Mouse (Mus musculus) intestine, embryonic 15.5 days (tissue): ENCODE measurements at regions not wholly inside any gene's neighbourhood (a gene's known extent, or its start where the extent isn't known, plus 50 kb on each side); places are given as distances from the start of the nearest gene placed in this dataset.
A peak's percentile ranks its signal among the peaks of the same experiment; 100 is the strongest.

Experiments
- ATAC-seq: fragments of 200-750 bp; cut with Nextera tagmentation; 2 replicates; pipeline ENCODE4 v1.8.0; 2017; ENCODE audit warnings: moderate TSS enrichment, moderate library complexity
- H3K27ac ChIP-seq: fragments of 300-500 bp; sonication (generic); 2 replicates; pipeline ENCODE4 v1.5.1; 2015; ENCODE audit warnings: mild to moderate bottlenecking, inconsistent platforms
- H3K27me3 ChIP-seq: fragments of 300-500 bp; sonication (generic); replicated peaks from 2 replicates; pipeline ENCODE4 v1.6.1; 2015; ENCODE audit warnings: inconsistent platforms
- H3K36me3 ChIP-seq: fragments of 300-500 bp; sonication (generic); 2 replicates; pipeline ENCODE4 v1.6.1; 2015; ENCODE audit warnings: inconsistent platforms
- H3K4me1 ChIP-seq: fragments of 300-500 bp; sonication (generic); replicated peaks from 2 replicates; pipeline ENCODE4 v1.6.1; 2015; ENCODE audit warnings: inconsistent platforms
- H3K4me2 ChIP-seq: fragments of 300-500 bp; sonication (generic); replicated peaks from 2 replicates; pipeline ENCODE4 v1.6.1; 2015; ENCODE audit warnings: mild to moderate bottlenecking, inconsistent platforms
- H3K4me3 ChIP-seq: fragments of 300-500 bp; sonication (generic); replicated peaks from 2 replicates; pipeline ENCODE4 v1.5.1; 2015; ENCODE audit warnings: inconsistent platforms
- H3K9ac ChIP-seq: fragments of 300-500 bp; sonication (generic); 2 replicates; pipeline ENCODE4 v1.6.1; 2015; ENCODE audit warnings: inconsistent platforms
- H3K9me3 ChIP-seq: fragments of 300-500 bp; sonication (generic); 2 replicates; pipeline ENCODE4 v1.6.1; 2016; ENCODE audit warnings: inconsistent platforms
- WGBS: fragments of 180-500 bp; shearing (Covaris S2); methylation state at CpG from one replicate; pipeline ENCODE4 v1.1.7; 2015; 5-methylcytosine and 5-hydroxymethylcytosine counted together

- Histone ChIP-seq H3K27ac (no peak overlapping the region), H3K4me1 (no peaks in the 10 kb centered on the region; the same call in 1 of the 2 replicates), H3K36me3 (no peaks in the 10 kb centered on the region), H3K4me2 (no peak overlapping the region), H3K4me3 (no peak overlapping the region), H3K27me3 (no peaks in the 10 kb centered on the region), H3K9ac (no peak overlapping the region), H3K9me3 (no peaks in the 10 kb centered on the region)
- peak; percentile 51; the same call in 1 of the 2 replicates for ATAC-seq
- 67% methylated on average over 2 of the region's 2 CpGs for WGBS
Observed at GRCm38 (mm10) chr15:62500522-62500921, 1344.5 kb downstream of the Gsdmc2 start.

- no peak for ATAC-seq
- no peaks in the 10 kb centered on the region for H3K27me3 ChIP-seq
- H3K27ac ChIP-seq: no peak overlapping the region
- 19% methylated on average over 4 of the region's 4 CpGs for WGBS
- H3K4me1 ChIP-seq: no peaks in the 10 kb centered on the region; the same call in 1 of the 2 replicates
- H3K9ac ChIP-seq: no peak overlapping the region
- H3K9me3 ChIP-seq: no peaks in the 10 kb centered on the region
- no peak overlapping the region for H3K4me2 ChIP-seq
- H3K36me3 ChIP-seq: no peaks in the 10 kb centered on the region
- H3K4me3 ChIP-seq: no peak overlapping the region
Observed at GRCm38 (mm10) chr15:62496193-62496592, 1348.8 kb downstream of the Gsdmc2 start.

DNA sequence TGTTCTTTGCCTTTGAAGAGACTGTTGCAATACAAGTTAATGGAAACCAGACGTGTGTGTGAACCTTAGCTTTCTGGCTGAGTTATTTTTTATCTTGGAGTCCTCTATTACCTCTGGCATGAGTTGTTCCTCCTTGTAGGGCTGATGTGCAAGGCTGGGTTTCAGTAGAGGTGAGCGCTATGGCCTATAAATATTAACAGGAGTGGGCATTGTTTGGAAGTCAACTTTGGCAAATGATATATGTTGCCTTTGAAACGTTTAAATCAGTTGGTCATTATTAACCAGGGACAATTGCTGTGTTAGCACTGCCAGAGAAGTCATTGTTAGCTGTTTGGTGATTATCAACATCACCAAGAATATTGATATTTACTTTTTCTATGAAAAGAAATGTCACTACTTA lies 1352.6 kb downstream of the Gsdmc2 start:
- Histone ChIP-seq H3K9ac (no peak overlapping the region), H3K9me3 (no peaks in the 10 kb centered on the region), H3K27me3 (no peaks in the 10 kb centered on the region), H3K36me3 (no peaks in the 10 kb centered on the region), H3K4me1 (no peaks in the 10 kb centered on the region; the same call in 1 of the 2 replicates), H3K4me2 (no peak overlapping the region), H3K27ac (no peak overlapping the region), H3K4me3 (no peak overlapping the region)
- 58% methylated on average over 3 of the region's 3 CpGs for WGBS
- ATAC-seq: no peak

DNA sequence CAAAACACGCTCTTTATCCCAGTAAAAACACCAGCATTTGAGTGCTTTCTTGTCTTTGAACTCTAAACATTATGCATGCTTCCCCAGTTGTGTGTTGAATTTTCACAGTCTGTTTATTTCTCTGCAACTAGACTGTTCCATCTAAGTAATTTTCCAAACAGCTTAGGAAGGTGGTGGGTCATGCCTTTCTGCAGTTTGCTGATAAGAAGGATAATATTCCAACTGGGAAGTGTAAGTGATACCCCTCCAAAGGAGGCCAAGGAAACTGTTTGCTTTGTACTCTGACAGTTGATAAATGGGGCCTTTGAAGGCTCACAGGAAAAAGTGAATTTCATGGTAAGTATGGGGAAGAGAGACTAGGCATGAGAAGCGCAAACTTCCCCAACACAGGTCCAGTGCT lies 1354.4 kb downstream of the Gsdmc2 start:
- no peaks in the 10 kb centered on the region for H3K9me3 ChIP-seq
- no peaks in the 10 kb centered on the region for H3K27me3 ChIP-seq
- H3K27ac ChIP-seq: no peak overlapping the region
- no peak for ATAC-seq
- H3K9ac ChIP-seq: no peak overlapping the region
- WGBS: 69% methylated on average over 2 of the region's 2 CpGs
- H3K4me1 ChIP-seq: no peaks in the 10 kb centered on the region
- H3K36me3 ChIP-seq: no peaks in the 10 kb centered on the region
- no peak overlapping the region for H3K4me3 ChIP-seq
- H3K4me2 ChIP-seq: no peak overlapping the region

- Histone ChIP-seq H3K27me3 (no peaks in the 10 kb centered on the region), H3K4me1 (no peaks in the 10 kb centered on the region)
- WGBS: 84% methylated on average over 6 of the region's 6 CpGs
Observed at GRCm38 (mm10) chr15:62486540-62486939, 1358.4 kb downstream of the Gsdmc2 start.

DNA sequence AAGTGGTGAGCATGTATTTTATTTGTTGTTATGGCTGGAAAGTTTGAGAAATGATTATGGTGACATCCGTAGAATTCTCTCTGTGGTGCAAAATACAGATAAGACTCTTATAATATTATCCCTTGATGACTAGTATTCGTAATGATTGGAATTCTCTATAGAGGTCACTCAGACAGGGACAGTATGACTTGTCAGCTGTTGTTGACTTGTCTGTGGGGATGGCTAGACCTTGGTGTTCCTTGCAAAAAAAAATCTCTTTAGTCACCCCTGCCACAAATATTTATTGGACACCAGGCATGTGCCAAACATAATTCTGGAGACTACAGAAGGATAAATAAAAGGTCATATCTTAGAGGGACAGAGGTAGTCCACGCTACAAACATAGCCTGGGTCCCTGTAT lies 1360.6 kb downstream of the Gsdmc2 start:
- Histone ChIP-seq H3K4me3 (no peak overlapping the region), H3K4me2 (no peak overlapping the region), H3K36me3 (no peaks in the 10 kb centered on the region), H3K27me3 (no peaks in the 10 kb centered on the region), H3K9ac (no peak overlapping the region), H3K4me1 (no peaks in the 10 kb centered on the region), H3K27ac (no peak overlapping the region), H3K9me3 (no peaks in the 10 kb centered on the region)
- no peak for ATAC-seq
- WGBS: 86% methylated on average over 3 of the region's 3 CpGs

More at GRCm38 (mm10) chr15:62486540-62486939, 1358.4 kb downstream of the Gsdmc2 start:
- H3K9ac ChIP-seq: no peak overlapping the region
- H3K9me3 ChIP-seq: no peaks in the 10 kb centered on the region
- H3K4me3 ChIP-seq: no peak overlapping the region
- no peak for ATAC-seq
- H3K27ac ChIP-seq: no peak overlapping the region
- H3K36me3 ChIP-seq: no peaks in the 10 kb centered on the region
- no peak overlapping the region for H3K4me2 ChIP-seq

DNA sequence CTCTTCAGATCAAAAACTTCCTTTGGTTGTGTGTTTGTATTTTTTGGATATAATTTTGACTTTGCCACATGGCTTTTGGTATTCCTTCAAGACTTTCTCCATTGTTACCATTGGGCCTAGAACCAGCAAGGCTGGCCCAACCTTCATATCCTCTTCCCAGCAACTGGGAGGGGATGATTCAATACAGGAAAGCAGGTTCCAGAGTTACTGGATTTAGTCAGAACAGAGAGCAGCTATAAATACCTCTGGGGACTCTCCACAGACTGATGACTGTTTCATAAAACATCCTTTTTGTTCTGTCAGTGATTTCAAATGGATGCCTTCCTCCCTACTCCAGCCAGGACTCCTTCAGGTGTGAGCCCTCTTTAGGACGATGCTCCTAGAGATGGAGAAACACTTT lies 1361.4 kb downstream of the Gsdmc2 start:
- H3K9me3 ChIP-seq: no peaks in the 10 kb centered on the region
- H3K27ac ChIP-seq: no peak overlapping the region
- no peak for ATAC-seq
- WGBS: 69% methylated on average over 1 of the region's 1 CpGs
- H3K27me3 ChIP-seq: no peaks in the 10 kb centered on the region
- H3K4me3 ChIP-seq: no peak overlapping the region
- H3K4me2 ChIP-seq: no peak overlapping the region
- no peaks in the 10 kb centered on the region for H3K4me1 ChIP-seq
- no peak overlapping the region for H3K9ac ChIP-seq
- no peaks in the 10 kb centered on the region for H3K36me3 ChIP-seq

GRCm38 (mm10) chr15:62482357-62482756 lies 1362.6 kb downstream of the Gsdmc2 start:
- Histone ChIP-seq H3K4me3 (no peak overlapping the region), H3K9ac (no peak overlapping the region), H3K27me3 (no peaks in the 10 kb centered on the region), H3K4me2 (no peak overlapping the region), H3K27ac (no peak overlapping the region), H3K4me1 (no peaks in the 10 kb centered on the region), H3K9me3 (no peaks in the 10 kb centered on the region), H3K36me3 (no peaks in the 10 kb centered on the region)
- no peak for ATAC-seq
- WGBS: 89% methylated on average over 7 of the region's 7 CpGs

- 86% methylated on average over 2 of the region's 2 CpGs for WGBS
- Histone ChIP-seq H3K9ac (no peak overlapping the region), H3K27me3 (no peaks in the 10 kb centered on the region), H3K4me1 (no peaks in the 10 kb centered on the region), H3K9me3 (no peaks in the 10 kb centered on the region), H3K4me2 (no peak overlapping the region), H3K36me3 (no peaks in the 10 kb centered on the region), H3K4me3 (no peak overlapping the region), H3K27ac (no peak overlapping the region)
- ATAC-seq: no peak
Observed at GRCm38 (mm10) chr15:62477779-62478178, 1367.2 kb downstream of the Gsdmc2 start.

- no peak overlapping the region for H3K4me3 ChIP-seq
- no peak overlapping the region for H3K4me2 ChIP-seq
- H3K4me1 ChIP-seq: no peaks in the 10 kb centered on the region
- H3K27ac ChIP-seq: no peak overlapping the region
- no peaks in the 10 kb centered on the region for H3K36me3 ChIP-seq
- H3K9ac ChIP-seq: no peak overlapping the region
- H3K27me3 ChIP-seq: no peaks in the 10 kb centered on the region
- H3K9me3 ChIP-seq: no peaks in the 10 kb centered on the region
- no peak for ATAC-seq
- WGBS: 76% methylated on average over 4 of the region's 4 CpGs
Observed at GRCm38 (mm10) chr15:62476452-62476851, 1368.5 kb downstream of the Gsdmc2 start.

- Histone ChIP-seq H3K27ac (no peak overlapping the region), H3K27me3 (no peaks in the 10 kb centered on the region), H3K4me1 (no peaks in the 10 kb centered on the region), H3K9me3 (no peaks in the 10 kb centered on the region), H3K36me3 (no peaks in the 10 kb centered on the region), H3K9ac (no peak overlapping the region), H3K4me2 (no peak overlapping the region), H3K4me3 (no peak overlapping the region)
- 79% methylated on average over 7 of the region's 7 CpGs for WGBS
- ATAC-seq: no peak
Observed at GRCm38 (mm10) chr15:62470683-62471331, 1374.2 kb downstream of the Gsdmc2 start.

DNA sequence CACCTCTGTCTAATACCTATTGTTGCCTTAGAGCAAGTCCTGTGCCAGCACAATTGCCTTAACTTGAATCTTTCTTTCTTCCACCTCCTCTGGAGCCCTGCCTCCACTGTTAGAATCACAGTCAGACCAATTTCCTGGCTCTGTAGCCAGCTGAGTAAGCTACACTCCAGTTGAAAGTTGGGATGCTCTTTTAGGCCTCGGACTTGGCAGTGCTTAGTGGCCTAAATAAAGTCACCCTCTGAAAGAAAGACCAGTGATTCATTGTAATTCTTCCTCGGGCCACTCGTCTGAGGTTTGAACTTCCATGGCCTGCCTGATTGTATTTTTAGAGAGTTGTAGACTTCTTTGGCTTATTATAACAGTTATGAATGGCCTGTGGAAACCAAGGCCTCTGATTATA lies 1376.9 kb downstream of the Gsdmc2 start:
- Histone ChIP-seq H3K27me3 (no peaks in the 10 kb centered on the region), H3K4me3 (no peak overlapping the region), H3K4me1 (no peaks in the 10 kb centered on the region), H3K4me2 (no peak overlapping the region), H3K36me3 (no peaks in the 10 kb centered on the region), H3K9me3 (no peaks in the 10 kb centered on the region), H3K27ac (no peak overlapping the region), H3K9ac (no peak overlapping the region)
- ATAC-seq: no peak
- 63% methylated on average over 3 of the region's 3 CpGs for WGBS

DNA sequence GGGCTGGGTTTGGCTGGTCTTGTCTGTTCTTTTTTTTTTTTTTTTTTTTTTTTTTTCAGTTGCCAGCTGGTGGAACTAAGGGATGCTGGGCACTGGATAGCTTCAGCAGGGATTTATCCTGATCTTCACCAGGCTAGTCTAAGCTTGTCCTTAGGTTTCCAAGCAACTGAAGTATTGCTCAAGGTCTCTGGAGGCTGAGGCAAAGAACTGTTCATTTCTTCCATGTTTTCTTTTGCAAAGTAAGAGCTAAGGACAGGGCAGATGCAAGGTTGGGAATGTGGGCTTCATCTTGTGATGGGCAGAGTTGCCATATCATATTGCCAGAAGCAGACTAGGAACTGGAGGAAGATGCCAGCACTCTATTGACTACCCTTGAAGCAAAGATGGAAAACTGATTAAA lies 1378.1 kb downstream of the Gsdmc2 start:
- no peaks in the 10 kb centered on the region for H3K36me3 ChIP-seq
- H3K4me1 ChIP-seq: no peaks in the 10 kb centered on the region
- no peak overlapping the region for H3K27ac ChIP-seq
- H3K9me3 ChIP-seq: no peaks in the 10 kb centered on the region
- no peak overlapping the region for H3K4me2 ChIP-seq
- no peaks in the 10 kb centered on the region for H3K27me3 ChIP-seq
- H3K4me3 ChIP-seq: no peak overlapping the region
- no peak for ATAC-seq
- H3K9ac ChIP-seq: no peak overlapping the region
